In the genomic region with DNA sequence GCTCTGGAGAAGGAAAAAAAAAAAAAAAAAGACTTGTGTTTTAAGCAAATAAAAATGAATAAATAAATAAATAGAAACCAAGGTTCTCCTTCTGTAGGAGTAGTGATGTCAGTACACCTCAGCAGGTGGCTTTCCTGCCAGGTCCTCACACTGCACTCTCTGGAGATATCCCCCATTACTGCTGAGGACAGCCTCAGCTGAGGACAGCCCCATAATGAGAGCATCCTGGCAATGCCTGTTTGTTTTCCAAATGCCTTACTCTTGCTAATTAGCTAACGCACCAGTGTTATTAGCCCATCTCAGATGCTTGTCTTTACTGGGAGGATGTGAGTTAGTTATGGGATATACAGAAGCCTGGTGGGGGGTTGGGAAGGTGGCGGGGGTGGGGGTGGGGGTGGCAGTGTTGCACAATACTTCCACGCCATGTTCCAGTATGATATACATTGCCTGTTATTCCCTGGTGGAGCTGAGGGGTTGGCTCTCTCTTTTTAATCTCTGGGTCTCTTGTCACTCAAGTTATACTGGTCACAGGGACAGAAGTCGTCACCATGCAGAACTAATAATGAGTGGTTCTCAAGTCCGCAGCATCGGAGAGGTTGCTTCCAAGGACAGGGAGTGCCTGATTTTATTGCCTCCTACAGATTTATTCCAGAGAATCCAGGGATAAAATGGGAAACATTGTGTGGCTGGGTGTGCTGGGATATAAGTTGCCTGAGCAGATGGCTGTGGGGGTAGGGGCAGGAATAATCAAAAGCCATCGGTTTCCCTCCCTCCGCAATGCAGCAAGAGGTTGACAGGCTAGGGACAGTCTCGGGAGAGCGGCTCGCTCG, we compare ENCODE assay signal across 8 mouse cellular contexts.
DNase-seq lines count a peak whose midpoint lies in the region; ATAC-seq lines count a peak whose summit lies in the region.

No protein-coding gene starts in this region.

- 13% methylated on average over 12 of the region's 12 CpGs for WGBS in kidney, embryonic 16.5 days
- WGBS in embryonic facial prominence, embryonic 11.5 days, result 16% methylated on average over 12 of the region's 12 CpGs
- 22% methylated on average over 12 of the region's 12 CpGs for WGBS in intestine, embryonic 15.5 days
- WGBS in midbrain, embryonic 16.5 days, result 2% methylated on average over 12 of the region's 12 CpGs

- H3K27me3 ChIP-seq in kidney, embryonic 16.5 days (ENCODE audit: insufficient read depth, low read length), result no peaks in the 10 kb centered on the region
- H3K27me3 ChIP-seq in embryonic facial prominence, embryonic 11.5 days (ENCODE audit: control insufficient read depth, insufficient read depth, low read length), result no peaks in the 10 kb centered on the region
- H3K27me3 ChIP-seq in intestine, embryonic 15.5 days (replicated peaks), result no peaks in the 10 kb centered on the region
- no peaks in the 10 kb centered on the region for H3K27me3 ChIP-seq in midbrain, embryonic 16.5 days (ENCODE audit: control insufficient read depth, insufficient read depth, low read depth, low read length)

- 0 out of 2 replicates have a peak, but pooled peaks cover 8% of the 10 kb centered on the region for H3K4me1 ChIP-seq in kidney, embryonic 16.5 days (ENCODE audit: insufficient read depth, low read length)
- H3K4me1 ChIP-seq in embryonic facial prominence, embryonic 11.5 days (ENCODE audit: control insufficient read depth, insufficient read depth, low read length), result no peaks in the 10 kb centered on the region; the same call in 1 of the 2 replicates
- no peaks in the 10 kb centered on the region; the same call in 1 of the 2 replicates for H3K4me1 ChIP-seq in intestine, embryonic 15.5 days (replicated peaks)
- H3K4me1 ChIP-seq in midbrain, embryonic 16.5 days (ENCODE audit: control insufficient read depth, insufficient read depth, low read length), result peaks cover 15% of the 10 kb centered on the region

- no peak overlapping the region for H3K9ac ChIP-seq in kidney, embryonic 16.5 days (replicated peaks; ENCODE audit: low read length)
- H3K9ac ChIP-seq in embryonic facial prominence, embryonic 11.5 days (replicated peaks; ENCODE audit: low read length), result no peak overlapping the region
- H3K9ac ChIP-seq in intestine, embryonic 15.5 days, result no peak overlapping the region
- H3K9ac ChIP-seq in midbrain, embryonic 16.5 days (ENCODE audit: low read depth, low read length), result peak overlapping the region; percentile 2; the same call in 1 of the 2 replicates

- no peak overlapping the region for H3K4me3 ChIP-seq in kidney, embryonic 16.5 days (ENCODE audit: low read length)
- no peak overlapping the region for H3K4me3 ChIP-seq in embryonic facial prominence, embryonic 11.5 days (ENCODE audit: low read depth, low read length)
- no peak overlapping the region for H3K4me3 ChIP-seq in intestine, embryonic 15.5 days (replicated peaks)
- peak overlapping the region; percentile 0; the same call in 1 of the 2 replicates for H3K4me3 ChIP-seq in midbrain, embryonic 16.5 days (ENCODE audit: low read depth, low read length)

- H3K27ac ChIP-seq in kidney, embryonic 16.5 days (ENCODE audit: low read length), result no peak overlapping the region
- no peak overlapping the region for H3K27ac ChIP-seq in embryonic facial prominence, embryonic 11.5 days (replicated peaks; ENCODE audit: low read depth, low read length)
- no peak overlapping the region for H3K27ac ChIP-seq in intestine, embryonic 15.5 days
- H3K27ac ChIP-seq in midbrain, embryonic 16.5 days (ENCODE audit: low read length), result peak overlapping the region; percentile 23; the same call in 1 of the 2 replicates

- peaks cover 4% of the 10 kb centered on the region; the same call in 1 of the 2 replicates for H3K9me3 ChIP-seq in kidney, embryonic 16.5 days (ENCODE audit: low read length)
- H3K9me3 ChIP-seq in embryonic facial prominence, embryonic 11.5 days (replicated peaks; ENCODE audit: control insufficient read depth, low read length), result no peaks in the 10 kb centered on the region
- H3K9me3 ChIP-seq in intestine, embryonic 15.5 days, result no peaks in the 10 kb centered on the region
- H3K9me3 ChIP-seq in midbrain, embryonic 16.5 days (replicated peaks; ENCODE audit: control insufficient read depth, low read length, poor library complexity, severe bottlenecking), result no peaks in the 10 kb centered on the region

- no peak for DNase-seq in kidney, adult 18-20 months
- DNase-seq in embryonic facial prominence, embryonic 11.5 days (ENCODE audit: low spot score), result no peak
- no peak for DNase-seq in spleen, postnatal 14 days (ENCODE audit: low spot score in 2 of 2)
- no peak for DNase-seq in lung, postnatal 36 days
- DNase-seq in thymus, postnatal 4 days, result no peak

- peak; percentile 39; the same call in 1 of the 2 replicates for ATAC-seq in kidney, embryonic 16.5 days (ENCODE audit: low FRiP score, low TSS enrichment)
- ATAC-seq in embryonic facial prominence, embryonic 11.5 days (replicated peaks; ENCODE audit: insufficient number of reproducible peaks, low FRiP score, low TSS enrichment, low read depth), result no peak
- peak; percentile 55 for ATAC-seq in intestine, embryonic 15.5 days
- ATAC-seq in midbrain, embryonic 16.5 days, result peak; percentile 66; the same call in 1 of the 2 replicates

- peak overlapping the region; percentile 29 for H3K4me2 ChIP-seq in kidney, embryonic 16.5 days (replicated peaks; ENCODE audit: low read depth, low read length)
- H3K4me2 ChIP-seq in embryonic facial prominence, embryonic 11.5 days (ENCODE audit: low read depth, low read length), result peak overlapping the region; percentile 7; the same call in 1 of the 2 replicates
- peak overlapping the region; percentile 38 for H3K4me2 ChIP-seq in intestine, embryonic 15.5 days (replicated peaks)
- peak overlapping the region; percentile 44 for H3K4me2 ChIP-seq in midbrain, embryonic 16.5 days (ENCODE audit: low read length)

- H3K36me3 ChIP-seq in kidney, embryonic 16.5 days (ENCODE audit: insufficient read depth, low read length), result no peaks in the 10 kb centered on the region
- H3K36me3 ChIP-seq in embryonic facial prominence, embryonic 11.5 days (replicated peaks; ENCODE audit: control insufficient read depth, insufficient read depth, low read depth, low read length), result no peaks in the 10 kb centered on the region
- H3K36me3 ChIP-seq in intestine, embryonic 15.5 days, result no peaks in the 10 kb centered on the region
- no peaks in the 10 kb centered on the region for H3K36me3 ChIP-seq in midbrain, embryonic 16.5 days (ENCODE audit: control insufficient read depth, insufficient read depth, low read length)
